Mouse (Mus musculus): ENCODE measurements around the gene Zmiz1. TPM values are rescaled to one million over a fixed set of nuclear protein-coding genes. Genes with fewer than 3 reads are reported as not detected.

Gene Zmiz1
- 49.3 TPM for polyA plus RNA-seq (2017; shearing (Covaris generic))

GRCm38 (mm10) chr14:25459016-25459393, at the start of gene Zmiz1:
Gene Zmiz1 (plus strand): TSS chr14:25459185.

GRCm38 (mm10) chr14:25693888-25694568, 235.0 kb downstream of the Zmiz1 start, which contains the start of gene Ppif:
Gene Ppif (plus strand): TSS chr14:25694154.

Other genes starting within 250 kb of the Zmiz1 start
- 48.9 TPM for gene Ppif, start 235.0 kb downstream of the Zmiz1 start, polyA plus RNA-seq (2017; shearing (Covaris generic))

Data from CD4-positive, CD25-positive, alpha-beta regulatory T cell (primary cell).